Mouse (Mus musculus) MEL (cell line): ENCODE data around the gene Frat1. TPM values are rescaled to one million over a fixed set of nuclear protein-coding genes. Genes with fewer than 3 reads are reported as not detected.

Source experiments
- DNase-seq: peaks from one replicate; pipeline ENCODE4 v3.0.0; 2011; ENCODE audit warnings: low read depth, low spot score
- H3K27ac ChIP-seq: 2 replicates; pipeline ENCODE4 v1.5.1; 2012; ENCODE audit warnings: low read depth, mild to moderate bottlenecking, control low read depth, low read length, moderate library complexity; ENCODE audit not compliant: control insufficient read depth
- H3K27me3 ChIP-seq, 2 experiments: fragments of 150-350 bp in 1 of 2; sonication (generic) in 1 of 2; 2 replicates each; pipeline ENCODE4 v1.6.1; 2012; ENCODE audit warnings: low read length in 2 of 2, mild to moderate bottlenecking in 2 of 2, improper control_type of control experiment in 1 of 2, moderate library complexity in 1 of 2; ENCODE audit not compliant: insufficient read depth in 2 of 2, control insufficient read depth in 1 of 2
- H3K36me3 ChIP-seq, 2 experiments: 2 replicates each; pipeline ENCODE4 v1.6.1; 2012 to 2014; ENCODE audit warnings: low read length in 2 of 2, improper control_type of control experiment in 1 of 2, inconsistent platforms in 1 of 2, mild to moderate bottlenecking in 1 of 2; ENCODE audit not compliant: insufficient read depth in 2 of 2, control insufficient read depth in 1 of 2
- H3K4me1 ChIP-seq, 2 experiments: fragments of 150-350 bp in 1 of 2; sonication (generic) in 1 of 2; 2 replicates each; pipeline ENCODE4 v1.6.1; 2012; ENCODE audit warnings: low read length in 2 of 2, improper control_type of control experiment in 1 of 2, mild to moderate bottlenecking in 1 of 2; ENCODE audit not compliant: insufficient read depth in 2 of 2, control insufficient read depth in 1 of 2
- H3K4me3 ChIP-seq, 2 experiments: fragments of 150-350 bp in 1 of 2; sonication (generic) in 1 of 2; 2 replicates each; pipeline ENCODE4 v1.5.1; 2012; ENCODE audit warnings: low read depth in 2 of 2, low read length in 2 of 2, mild to moderate bottlenecking in 2 of 2, moderate library complexity in 2 of 2, control low read depth in 1 of 2, improper control_type of control experiment in 1 of 2; ENCODE audit not compliant: control insufficient read depth in 1 of 2, insufficient read depth in 1 of 2
- H3K79me2 ChIP-seq: 2 replicates; pipeline ENCODE4 v1.6.1; 2012; ENCODE audit warnings: mild to moderate bottlenecking, low read length, moderate library complexity; ENCODE audit not compliant: control insufficient read depth, poor library complexity, insufficient read depth
- H3K9ac ChIP-seq: 2 replicates; pipeline ENCODE4 v1.6.1; 2012; ENCODE audit warnings: low read depth, mild to moderate bottlenecking, control low read depth, low read length, moderate library complexity; ENCODE audit not compliant: control insufficient read depth, poor library complexity, severe bottlenecking
- H3K9me3 ChIP-seq: fragments of 150-350 bp; sonication (generic); replicated peaks from 2 replicates; pipeline ENCODE4 v1.6.1; 2012; ENCODE audit warnings: mild to moderate bottlenecking, low read length, improper control_type of control experiment, moderate library complexity; ENCODE audit not compliant: insufficient read depth
- BHLHE40 ChIP-seq: IDR thresholded peaks from 2 replicates; pipeline ENCODE4 v1.6.1; 2012; ENCODE audit warnings: low read depth, mild to moderate bottlenecking, inconsistent platforms, low read length, improper control_type of control experiment, borderline replicate concordance
- CHD1 ChIP-seq: IDR thresholded peaks from 2 replicates; pipeline ENCODE4 v1.6.1; 2012; ENCODE audit warnings: low read depth, mild to moderate bottlenecking, inconsistent platforms, low read length, improper control_type of control experiment
- ELF1 ChIP-seq: IDR thresholded peaks from 2 replicates; pipeline ENCODE4 v1.6.1; 2014; ENCODE audit warnings: low read depth, mild to moderate bottlenecking, inconsistent platforms, low read length, improper control_type of control experiment, moderate library complexity
- EP300 ChIP-seq, 2 experiments: IDR thresholded peaks; 2 replicates each; pipeline ENCODE4 v1.6.1; 2011; ENCODE audit warnings: improper control_type of control experiment in 2 of 2, low read length in 2 of 2, low read depth in 1 of 2, mild to moderate bottlenecking in 1 of 2
- ETS1 ChIP-seq: IDR thresholded peaks from 2 replicates; pipeline ENCODE4 v1.6.1; 2012; ENCODE audit warnings: low read depth, mild to moderate bottlenecking, inconsistent platforms, low read length, improper control_type of control experiment, moderate library complexity
- GABPA ChIP-seq: IDR thresholded peaks from 2 replicates; pipeline ENCODE4 v1.6.1; 2012; ENCODE audit warnings: low read depth, mild to moderate bottlenecking, inconsistent platforms, low read length, improper control_type of control experiment, moderate library complexity
- GATA1 ChIP-seq: IDR thresholded peaks from 2 replicates; pipeline ENCODE4 v1.6.1; 2011; ENCODE audit warnings: low read depth, low read length, improper control_type of control experiment
- HCFC1 ChIP-seq: IDR thresholded peaks from 2 replicates; pipeline ENCODE4 v1.6.1; 2012; ENCODE audit warnings: low read depth, mild to moderate bottlenecking, inconsistent platforms, low read length, improper control_type of control experiment, moderate library complexity
- JUND ChIP-seq: IDR thresholded peaks from 2 replicates; pipeline ENCODE4 v1.6.1; 2011; ENCODE audit warnings: low read depth, mild to moderate bottlenecking, improper control_type of control experiment, low read length
- KAT2A ChIP-seq: conservative IDR thresholded peaks from 2 replicates; pipeline ENCODE4 v1.6.1; 2012; ENCODE audit warnings: low read depth, low read length, improper control_type of control experiment, inconsistent platforms
- MAFK ChIP-seq: IDR thresholded peaks from 2 replicates; pipeline ENCODE4 v1.6.1; 2011; ENCODE audit warnings: low read depth, mild to moderate bottlenecking, low read length, improper control_type of control experiment, borderline replicate concordance
- MAX ChIP-seq: IDR thresholded peaks from 2 replicates; pipeline ENCODE4 v1.6.1; 2011; ENCODE audit warnings: low read length, improper control_type of control experiment
- MEF2A ChIP-seq: IDR thresholded peaks from 2 replicates; pipeline ENCODE4 v1.6.1; 2014; ENCODE audit warnings: low read depth, mild to moderate bottlenecking, inconsistent platforms, low read length, improper control_type of control experiment; ENCODE audit not compliant: poor library complexity, insufficient replicate concordance, severe bottlenecking; ENCODE audit errors: extremely low read depth
- MXI1 ChIP-seq: IDR thresholded peaks from 2 replicates; pipeline ENCODE4 v1.6.1; 2011; ENCODE audit warnings: mild to moderate bottlenecking, low read depth, low read length, improper control_type of control experiment
- MYC ChIP-seq: IDR thresholded peaks from 2 replicates; pipeline ENCODE4 v1.6.1; 2011; ENCODE audit warnings: low read depth, mild to moderate bottlenecking, low read length, improper control_type of control experiment, moderate library complexity
- NRF1 ChIP-seq: IDR thresholded peaks from 2 replicates; pipeline ENCODE4 v1.6.1; 2014; ENCODE audit warnings: low read depth, mild to moderate bottlenecking, inconsistent platforms, low read length, improper control_type of control experiment, moderate library complexity; ENCODE audit not compliant: poor library complexity, insufficient read depth, severe bottlenecking
- POLR2A ChIP-seq, 2 experiments: IDR thresholded peaks; 2 replicates each; pipeline ENCODE4 v1.6.1; 2011 to 2012; ENCODE audit warnings: low read length in 2 of 2, mild to moderate bottlenecking in 2 of 2, control low read depth in 1 of 2, improper control_type of control experiment in 1 of 2, low read depth in 1 of 2, moderate library complexity in 1 of 2; ENCODE audit not compliant: control insufficient read depth in 1 of 2, insufficient read depth in 1 of 2, poor library complexity in 1 of 2
- POLR2AphosphoS2 ChIP-seq: IDR thresholded peaks from 2 replicates; pipeline ENCODE4 v1.6.1; 2011; ENCODE audit warnings: low read length, improper control_type of control experiment
- POLR2AphosphoS5 ChIP-seq: IDR thresholded peaks from 2 replicates; pipeline ENCODE4 v1.6.1; 2012; ENCODE audit warnings: low read depth, borderline replicate concordance, mild to moderate bottlenecking, inconsistent platforms, low read length, moderate library complexity, mixed read lengths
- RAD21 ChIP-seq: IDR thresholded peaks from 2 replicates; pipeline ENCODE4 v1.6.1; 2011; ENCODE audit warnings: mild to moderate bottlenecking, low read depth, low read length, improper control_type of control experiment
- RCOR1 ChIP-seq: IDR thresholded peaks from 2 replicates; pipeline ENCODE4 v1.6.1; 2012; ENCODE audit warnings: low read depth, mild to moderate bottlenecking, inconsistent platforms, low read length, improper control_type of control experiment
- SIN3A ChIP-seq: IDR thresholded peaks from 2 replicates; pipeline ENCODE4 v1.6.1; 2012; ENCODE audit warnings: low read length, improper control_type of control experiment, inconsistent platforms
- SMC3 ChIP-seq: IDR thresholded peaks from 2 replicates; pipeline ENCODE4 v1.6.1; 2011; ENCODE audit warnings: low read depth, low read length, improper control_type of control experiment
- TAL1 ChIP-seq: IDR thresholded peaks from 2 replicates; pipeline ENCODE4 v1.6.1; 2012; ENCODE audit warnings: mild to moderate bottlenecking, inconsistent platforms, low read length, moderate library complexity, mixed read lengths
- TBP ChIP-seq: IDR thresholded peaks from 2 replicates; pipeline ENCODE4 v1.8.0; 2011; ENCODE audit warnings: low read depth, low read length, improper control_type of control experiment
- TCF12 ChIP-seq: IDR thresholded peaks from 2 replicates; pipeline ENCODE4 v1.6.1; 2014; ENCODE audit warnings: low read depth, mild to moderate bottlenecking, inconsistent platforms, low read length, improper control_type of control experiment, moderate library complexity
- USF1 ChIP-seq: IDR thresholded peaks from 2 replicates; pipeline ENCODE4 v1.6.1; 2014; ENCODE audit warnings: low read depth, mild to moderate bottlenecking, inconsistent platforms, low read length, improper control_type of control experiment, moderate library complexity
- USF2 ChIP-seq, 2 experiments: IDR thresholded peaks; 2 replicates each; pipeline ENCODE4 v1.6.1; 2011 to 2012; ENCODE audit warnings: improper control_type of control experiment in 2 of 2, low read length in 2 of 2, borderline replicate concordance in 1 of 2, inconsistent platforms in 1 of 2, low read depth in 1 of 2, mild to moderate bottlenecking in 1 of 2; ENCODE audit not compliant: insufficient read depth in 1 of 2
- ZMIZ1 ChIP-seq: IDR thresholded peaks from 2 replicates; pipeline ENCODE4 v1.6.1; 2012; ENCODE audit warnings: low read depth, mild to moderate bottlenecking, inconsistent platforms, low read length, improper control_type of control experiment, moderate library complexity
- ZNF384 ChIP-seq: IDR thresholded peaks from 2 replicates; pipeline ENCODE4 v1.6.1; 2012; ENCODE audit warnings: low read depth, mild to moderate bottlenecking, inconsistent platforms, low read length, improper control_type of control experiment
- polyA plus RNA-seq, 2 experiments: library from polyadenylated mRNA; stranded (reverse) in 1 of 2; unstranded in 1 of 2; fragments of >175 nt in 1 of 2; fragments of >200 nt in 1 of 2; gene quantifications; 2 replicates each; pipeline versions ENCODE4 v1.2.1 to v1.2.4; 2012; ENCODE audit warnings: low replicate concordance in 2 of 2, low read depth in 1 of 2; ENCODE audit not compliant: insufficient read length in 2 of 2, insufficient read depth in 1 of 2, missing spikeins in 1 of 2
- total RNA-seq: library from RNA; depleted of rRNA; stranded (reverse); fragments of 300-350 nt; gene quantifications from 2 replicates; pipeline ENCODE4 v1.2.3, GENCODE M21; 2012

Frat1 gene
- total and polyA plus RNA-seq, 3 experiments = 31.5 to 36.0 TPM; not detected in 1

- Histone ChIP-seq H3K27ac (no peak overlapping the region), H3K9me3 (no peaks in the 10 kb centered on the region), H3K27me3 (no peaks in the 10 kb centered on the region), H3K9ac (no peak overlapping the region), H3K4me1 (peaks cover 14 to 26% of the 10 kb centered on the region in 2 experiments), H3K4me3 (no peak overlapping the region)
- no peak for TF ChIP-seq MEF2A
- TF ChIP-seq TAL1 = peak; percentile 41
- TF ChIP-seq MYC = no peak
- peak; percentile 49 to 75 for TF ChIP-seq EP300 (IDR thresholded peaks at IDR 0.05; ENCODE audit: low read depth in 1 of 2, low read length in 2 of 2)
- no peak for TF ChIP-seq POLR2AphosphoS5
- no peak for TF ChIP-seq MXI1
- no peak for TF ChIP-seq SMC3
- no peak for TF ChIP-seq GABPA
- no peak for TF ChIP-seq JUND
- peak; percentile 78 for TF ChIP-seq GATA1
- no peak for TF ChIP-seq POLR2AphosphoS2
- no peak for TF ChIP-seq POLR2A (IDR thresholded peaks at IDR 0.05; ENCODE audit: control insufficient read depth in 1 of 2, insufficient read depth in 1 of 2, low read depth in 1 of 2, low read length in 2 of 2, poor library complexity in 1 of 2)
- peak; percentile 58 for TF ChIP-seq SIN3A
- no peak for TF ChIP-seq HCFC1
- no peak for TF ChIP-seq NRF1
- no peak for TF ChIP-seq ZNF384
- TF ChIP-seq MAFK = no peak
- no peak for TF ChIP-seq MAX
- peak; percentile 52; the same call in 1 of the 2 replicates for TF ChIP-seq RCOR1
- TF ChIP-seq RAD21 = no peak
- TF ChIP-seq USF2 (IDR thresholded peaks at IDR 0.05; ENCODE audit: borderline replicate concordance in 1 of 2, insufficient read depth in 1 of 2, low read depth in 1 of 2, low read length in 2 of 2) = no peak
- no peak for TF ChIP-seq ZMIZ1
- TF ChIP-seq BHLHE40 = peak; percentile 5; the same call in 1 of the 2 replicates
- TF ChIP-seq ELF1 = no peak
- TF ChIP-seq ETS1 = peak; percentile 53; the same call in 1 of the 2 replicates
- TF ChIP-seq CHD1 = no peak
- TF ChIP-seq TCF12 = peak; percentile 63; the same call in 1 of the 2 replicates
- no peak for TF ChIP-seq KAT2A
- TF ChIP-seq TBP = no peak
- TF ChIP-seq USF1 = no peak
- TF ChIP-seq, all 39 proteins: peak for 8
- peaks cover 0 to 27% of the 10 kb centered on the region in 2 experiments; a peak in 2 of 4 replicates for H3K36me3 ChIP-seq
- H3K79me2 ChIP-seq = no peaks in the 10 kb centered on the region
- DNase-seq = peak; percentile 59
Observed at GRCm38 (mm10) chr19:41822589-41822988, 7.2 kb upstream of the Frat1 start.
